Mouse (Mus musculus): Measurements from ENCODE around the gene Calu.
"Not testable (repeated sequence)": the region's sequence is repeated elsewhere in the genome, so short reads cannot be mapped to it uniquely, and the experiment has no call there.

DNA sequence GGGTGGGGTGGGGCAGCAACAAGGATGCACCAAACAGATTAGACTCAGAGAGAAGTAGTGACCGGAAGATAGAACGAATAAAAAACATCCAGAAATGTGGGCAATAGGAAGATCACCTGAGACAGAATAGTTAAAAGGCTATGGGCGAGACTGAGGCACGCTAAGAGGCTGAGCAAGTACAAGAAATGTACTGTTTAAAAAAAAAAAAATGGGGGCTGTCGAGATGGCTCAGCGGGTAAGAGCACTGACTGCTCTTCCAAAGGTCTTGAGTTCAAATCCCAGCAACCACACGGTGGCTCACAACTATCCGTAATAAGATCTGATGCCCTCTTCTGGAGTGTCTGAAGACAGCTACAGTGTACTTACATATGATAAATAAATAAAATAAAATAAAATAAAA is 43.4 kb downstream of the Calu start:
- not testable (repeated sequence) for TF ChIP-seq TCF12 (IDR thresholded peaks at IDR 0.05; ENCODE audit: insufficient read depth, poor library complexity, severe bottlenecking); MAX (IDR thresholded peaks at IDR 0.05; ENCODE audit: low read depth); POLR2A (IDR thresholded peaks at IDR 0.05; ENCODE audit: insufficient read length, low read depth); E2F4 (IDR thresholded peaks at IDR 0.05; ENCODE audit: insufficient read depth); POLR2AphosphoS2 (IDR thresholded peaks at IDR 0.05; ENCODE audit: insufficient read length, low read depth); CEBPB (IDR thresholded peaks at IDR 0.05; ENCODE audit: insufficient read depth, poor library complexity, severe bottlenecking); TCF3 (IDR thresholded peaks at IDR 0.05; ENCODE audit: insufficient read length, low read depth); USF1 (IDR thresholded peaks at IDR 0.05; ENCODE audit: low read depth); MYOG (IDR thresholded peaks at IDR 0.05; ENCODE audit: control insufficient read depth in 1 of 3, insufficient read depth in 1 of 3, insufficient read length in 2 of 3, low read depth in 2 of 3); SRF (IDR thresholded peaks at IDR 0.05; ENCODE audit: control insufficient read depth, insufficient read length, low read depth)

Measured in myocyte (in vitro differentiated cells).